Mouse (Mus musculus) kidney, embryonic 14.5 days (tissue): ENCODE data around the gene Col4a1. TPM values are rescaled to one million over a fixed set of nuclear protein-coding genes. Genes with fewer than 3 reads are reported as not detected.

Experiments used
- ATAC-seq: fragments of 200-750 bp; cut with Nextera tagmentation; 2 replicates; pipeline ENCODE4 v1.8.0; 2017; ENCODE audit warnings: moderate number of reproducible peaks, mild to moderate bottlenecking, moderate TSS enrichment, moderate library complexity; ENCODE audit not compliant: low FRiP score, low TSS enrichment
- H3K27ac ChIP-seq: fragments of 300-500 bp; sonication (generic); 2 replicates; pipeline ENCODE4 v1.5.1; 2014; ENCODE audit warnings: low read depth, mild to moderate bottlenecking, low read length, moderate library complexity, mixed read lengths
- H3K27me3 ChIP-seq: fragments of 300-500 bp; sonication (generic); 2 replicates; pipeline ENCODE4 v1.6.1; 2014; ENCODE audit warnings: mild to moderate bottlenecking, low read length; ENCODE audit not compliant: control insufficient read depth, insufficient read depth
- H3K36me3 ChIP-seq: fragments of 300-500 bp; sonication (generic); 2 replicates; pipeline ENCODE4 v1.6.1; 2014; ENCODE audit warnings: low read length, mixed read lengths; ENCODE audit not compliant: control insufficient read depth, insufficient read depth
- H3K4me1 ChIP-seq: fragments of 300-500 bp; sonication (generic); 2 replicates; pipeline ENCODE4 v1.6.1; 2014; ENCODE audit warnings: low read length, mixed read lengths; ENCODE audit not compliant: control insufficient read depth, insufficient read depth
- H3K4me2 ChIP-seq: fragments of 300-500 bp; sonication (generic); replicated peaks from 2 replicates; pipeline ENCODE4 v1.6.1; 2014; ENCODE audit warnings: low read depth, mild to moderate bottlenecking, low read length
- H3K4me3 ChIP-seq: fragments of 300-500 bp; sonication (generic); 2 replicates; pipeline ENCODE4 v1.5.1; 2014; ENCODE audit warnings: mild to moderate bottlenecking, low read length
- H3K9ac ChIP-seq: fragments of 300-500 bp; sonication (generic); 2 replicates; pipeline ENCODE4 v1.6.1; 2014; ENCODE audit warnings: low read depth, mild to moderate bottlenecking, low read length, moderate library complexity
- H3K9me3 ChIP-seq: fragments of 300-500 bp; sonication (generic); 2 replicates; pipeline ENCODE4 v1.6.1; 2016; ENCODE audit warnings: low read length; ENCODE audit not compliant: control insufficient read depth
- WGBS: fragments of 180-500 bp; shearing (Covaris S2); extraction: QIAGEN DNeasy Blood & Tissue Kit; methylation state at CpG from one replicate; pipeline ENCODE4 v1.1.7; 2014; 5-methylcytosine and 5-hydroxymethylcytosine counted together
- polyA plus RNA-seq: library from polyadenylated mRNA; unstranded; fragments of >200 nt; fragmentation: Nextera tagmentation; extraction: Ambion mirVana; gene quantifications from 2 replicates; pipeline ENCODE4 v1.2.1, GENCODE M21; 2014

Col4a1 gene
- polyA plus RNA-seq, 1 experiment from 2014 or later = 322 TPM

- peak; percentile 24; the same call in 1 of the 2 replicates for ATAC-seq
- Histone ChIP-seq H3K9me3 (no peaks in the 10 kb centered on the region), H3K4me3 (no peak overlapping the region), H3K4me1 (peaks cover 47% of the 10 kb centered on the region), H3K9ac (no peak overlapping the region), H3K36me3 (no peaks in the 10 kb centered on the region; the same call in 1 of the 2 replicates), H3K4me2 (no peak overlapping the region), H3K27ac (peak overlapping the region; percentile 0; the same call in 1 of the 2 replicates), H3K27me3 (no peaks in the 10 kb centered on the region)
- 38% methylated on average over 7 of the region's 7 CpGs for WGBS
These were observed 60.3 kb downstream of the Col4a1 start for GRCm38 (mm10) chr8:11252235-11252774.

- Histone ChIP-seq H3K4me1 (peaks cover 36% of the 10 kb centered on the region), H3K27ac (peak overlapping the region; percentile 59; the same call in 1 of the 2 replicates), H3K27me3 (no peaks in the 10 kb centered on the region), H3K4me2 (no peak overlapping the region), H3K9me3 (no peaks in the 10 kb centered on the region), H3K9ac (no peak overlapping the region), H3K4me3 (no peak overlapping the region), H3K36me3 (peaks cover 20% of the 10 kb centered on the region; the same call in 1 of the 2 replicates)
- WGBS = 66% methylated on average over 8 of the region's 8 CpGs
- ATAC-seq = no peak
These were observed 62.5 kb downstream of the Col4a1 start for GRCm38 (mm10) chr8:11250149-11250548.

GRCm38 (mm10) chr8:11249541-11250058 is 63.0 kb downstream of the Col4a1 start:
- Histone ChIP-seq H3K9ac (no peak overlapping the region), H3K9me3 (no peaks in the 10 kb centered on the region), H3K27ac (no peak overlapping the region; the same call in 1 of the 2 replicates), H3K4me1 (peaks cover 33% of the 10 kb centered on the region), H3K4me2 (no peak overlapping the region), H3K4me3 (no peak overlapping the region), H3K27me3 (no peaks in the 10 kb centered on the region), H3K36me3 (peaks cover 24% of the 10 kb centered on the region; the same call in 1 of the 2 replicates)
- ATAC-seq = no peak
- WGBS = 76% methylated on average over 7 of the region's 7 CpGs

GRCm38 (mm10) chr8:11248712-11249111 is 63.9 kb downstream of the Col4a1 start:
- no peak overlapping the region for H3K27ac ChIP-seq
- no peak for ATAC-seq

GRCm38 (mm10) chr8:11241488-11241887 is 71.1 kb downstream of the Col4a1 start:
- Histone ChIP-seq H3K4me1 (peaks cover 8% of the 10 kb centered on the region; the same call in 1 of the 2 replicates), H3K4me3 (no peak overlapping the region), H3K9me3 (no peaks in the 10 kb centered on the region), H3K4me2 (no peak overlapping the region), H3K36me3 (peaks cover 96% of the 10 kb centered on the region), H3K27ac (no peak overlapping the region), H3K27me3 (no peaks in the 10 kb centered on the region), H3K9ac (no peak overlapping the region)
- no peak for ATAC-seq
- WGBS = 71% methylated on average over 2 of the region's 2 CpGs

More at GRCm38 (mm10) chr8:11248712-11249111, 63.9 kb downstream of the Col4a1 start:
- H3K36me3 ChIP-seq = peaks cover 33% of the 10 kb centered on the region
- no peaks in the 10 kb centered on the region for H3K27me3 ChIP-seq
- WGBS = 19% methylated on average over 7 of the region's 7 CpGs
- no peaks in the 10 kb centered on the region for H3K9me3 ChIP-seq
- no peak overlapping the region for H3K9ac ChIP-seq
- peaks cover 35% of the 10 kb centered on the region for H3K4me1 ChIP-seq
- no peak overlapping the region for H3K4me2 ChIP-seq
- H3K4me3 ChIP-seq = no peak overlapping the region

- Histone ChIP-seq H3K27ac (0 out of 2 replicates have a peak overlapping the region, but pooled peaks have one; percentile 45), H3K36me3 (peaks cover 82% of the 10 kb centered on the region)
These were observed 77.8 kb downstream of the Col4a1 start for GRCm38 (mm10) chr8:11234879-11235210.

GRCm38 (mm10) chr8:11234151-11234878 is 78.3 kb downstream of the Col4a1 start:
- ATAC-seq = peak; percentile 55
- peak overlapping the region; percentile 45; the same call in 1 of the 2 replicates for H3K27ac ChIP-seq

More at GRCm38 (mm10) chr8:11234879-11235210, 77.8 kb downstream of the Col4a1 start:
- H3K9me3 ChIP-seq = no peaks in the 10 kb centered on the region
- H3K27me3 ChIP-seq = no peaks in the 10 kb centered on the region
- no peak overlapping the region for H3K9ac ChIP-seq
- H3K4me3 ChIP-seq = no peak overlapping the region
- no peak overlapping the region for H3K4me2 ChIP-seq
- ATAC-seq = peak; percentile 65
- H3K4me1 ChIP-seq = peaks cover 11% of the 10 kb centered on the region; the same call in 1 of the 2 replicates
- 83% methylated on average over 6 of the region's 6 CpGs for WGBS

GRCm38 (mm10) chr8:11233009-11233408 is 79.6 kb downstream of the Col4a1 start:
- no peak overlapping the region for H3K4me3 ChIP-seq
- peaks cover 81% of the 10 kb centered on the region for H3K36me3 ChIP-seq
- 36% methylated on average over 4 of the region's 4 CpGs for WGBS
- no peaks in the 10 kb centered on the region for H3K27me3 ChIP-seq
- peaks cover 11% of the 10 kb centered on the region; the same call in 1 of the 2 replicates for H3K4me1 ChIP-seq
- no peak overlapping the region for H3K27ac ChIP-seq
- H3K9ac ChIP-seq = no peak overlapping the region
- no peaks in the 10 kb centered on the region for H3K9me3 ChIP-seq
- no peak for ATAC-seq
- H3K4me2 ChIP-seq = no peak overlapping the region

More at GRCm38 (mm10) chr8:11234151-11234878, 78.3 kb downstream of the Col4a1 start:
- no peak overlapping the region for H3K4me2 ChIP-seq
- no peaks in the 10 kb centered on the region for H3K27me3 ChIP-seq
- WGBS = 45% methylated on average over 10 of the region's 10 CpGs
- no peak overlapping the region for H3K9ac ChIP-seq
- H3K36me3 ChIP-seq = peaks cover 82% of the 10 kb centered on the region
- H3K4me3 ChIP-seq = no peak overlapping the region
- H3K4me1 ChIP-seq = peaks cover 11% of the 10 kb centered on the region; the same call in 1 of the 2 replicates
- no peaks in the 10 kb centered on the region for H3K9me3 ChIP-seq

GRCm38 (mm10) chr8:11230277-11230676 is 82.3 kb downstream of the Col4a1 start:
- peaks cover 7% of the 10 kb centered on the region; the same call in 1 of the 2 replicates for H3K4me1 ChIP-seq
- H3K4me3 ChIP-seq = no peak overlapping the region
- 64% methylated on average over 4 of the region's 4 CpGs for WGBS
- H3K9ac ChIP-seq = no peak overlapping the region
- peaks cover 81% of the 10 kb centered on the region for H3K36me3 ChIP-seq
- no peak overlapping the region for H3K27ac ChIP-seq
- H3K27me3 ChIP-seq = no peaks in the 10 kb centered on the region
- no peaks in the 10 kb centered on the region for H3K9me3 ChIP-seq
- ATAC-seq = no peak
- no peak overlapping the region for H3K4me2 ChIP-seq
